In the genomic region with DNA sequence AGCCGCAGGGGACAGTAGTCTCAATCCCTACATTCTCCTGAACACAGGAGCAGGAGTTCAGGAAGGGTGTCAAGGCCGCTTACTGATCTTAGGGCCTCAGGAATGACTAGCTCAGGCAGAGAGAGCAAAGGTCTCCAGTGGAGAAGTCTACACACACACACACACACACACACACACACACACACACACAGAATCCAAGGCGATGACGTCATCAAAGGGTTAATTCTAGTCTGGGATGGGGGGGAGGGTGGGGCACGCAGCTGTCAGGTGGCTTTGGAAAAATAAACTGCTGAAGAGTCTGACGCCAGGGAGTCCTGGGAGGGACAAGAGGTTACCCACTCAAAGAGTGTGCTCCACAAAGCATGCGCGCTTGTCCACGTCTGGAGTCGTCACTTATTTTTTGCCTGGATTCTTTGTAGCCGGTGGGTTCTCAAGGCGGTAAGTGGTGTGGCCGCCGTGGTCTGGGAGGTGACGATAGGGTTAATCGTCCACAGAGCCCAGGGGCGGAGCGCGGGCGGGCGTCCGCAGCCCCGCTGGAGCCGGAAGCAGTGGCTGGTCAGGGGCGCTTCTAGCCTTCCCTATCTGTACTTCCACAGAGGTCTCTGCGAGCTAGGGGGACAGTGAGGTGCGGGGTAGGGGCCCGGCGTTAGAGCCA, we compare ENCODE assay signal across 8 mouse cellular contexts. TPM values are rescaled to one million over a fixed set of nuclear protein-coding genes. Genes with fewer than 3 reads are reported as not detected.
DNase-seq lines count a peak whose midpoint lies in the region; ATAC-seq and TF ChIP-seq lines count a peak whose summit lies in the region.

A gene (plus strand): TSS at position 304 of the 655 bp plus-strand sequence.

- TF ChIP-seq POLR2A in MEL (IDR thresholded peaks at IDR 0.05; ENCODE audit: control insufficient read depth in 1 of 2, insufficient read depth in 1 of 2, low read depth in 1 of 2, low read length in 2 of 2, poor library complexity in 1 of 2), result peak; percentile 22 to 68; a peak in 2 of 4 replicates

- no peaks in the 10 kb centered on the region for H3K27me3 ChIP-seq in MEL (ENCODE audit: control insufficient read depth in 1 of 2, insufficient read depth in 2 of 2, low read length in 2 of 2)
- no peaks in the 10 kb centered on the region for H3K27me3 ChIP-seq in forebrain, embryonic 12.5 days

- no peaks in the 10 kb centered on the region for H3K9me3 ChIP-seq in MEL (replicated peaks; ENCODE audit: insufficient read depth, low read length)
- H3K9me3 ChIP-seq in forebrain, embryonic 12.5 days, result no peaks in the 10 kb centered on the region

- intact Hi-C loops in heart, postnatal 25 days (cut with DNase I), result loop anchor here (2.0 kb wide), 1 partner anchor 38 kb away; no protein-coding TSS in a partner anchor

- peaks cover 0 to 36% of the 10 kb centered on the region in 2 experiments; a peak in 3 of 4 replicates for H3K4me1 ChIP-seq in MEL (ENCODE audit: control insufficient read depth in 1 of 2, insufficient read depth in 2 of 2, low read length in 2 of 2)
- peaks cover 60% of the 10 kb centered on the region for H3K4me1 ChIP-seq in forebrain, embryonic 12.5 days

- H3K4me2 ChIP-seq in forebrain, embryonic 12.5 days, result peak within 1 kb of the TSS; percentile 97

- H3K79me2 ChIP-seq in MEL (ENCODE audit: control insufficient read depth, insufficient read depth, low read length, poor library complexity), result peaks cover 15% of the 10 kb centered on the region

- peak; percentile 51 for ATAC-seq in forebrain, embryonic 12.5 days (ENCODE audit: low FRiP score)
- ATAC-seq in megakaryocyte, adult 5-6 weeks (ENCODE audit: poor library complexity, severe bottlenecking), result peak; percentile 60

- 4% methylated on average over 29 of the region's 29 CpGs for WGBS in forebrain, embryonic 12.5 days

- TF ChIP-seq EP300 in MEL (IDR thresholded peaks at IDR 0.05; ENCODE audit: low read depth in 1 of 2, low read length in 2 of 2), result no peak

- peaks cover 4 to 14% of the 10 kb centered on the region in 2 experiments for H3K36me3 ChIP-seq in MEL (ENCODE audit: control insufficient read depth in 1 of 2, insufficient read depth in 2 of 2, low read length in 2 of 2)
- peaks cover 25% of the 10 kb centered on the region for H3K36me3 ChIP-seq in forebrain, embryonic 12.5 days (replicated peaks)

- peak within 1 kb of the TSS; percentile 78 to 95 for H3K4me3 ChIP-seq in MEL (ENCODE audit: control insufficient read depth in 1 of 2, insufficient read depth in 1 of 2, low read depth in 2 of 2, low read length in 2 of 2)
- peak within 1 kb of the TSS; percentile 54 for H3K4me3 ChIP-seq in forebrain, embryonic 12.5 days (replicated peaks)

- DNase-seq in MEL (ENCODE audit: low read depth, low spot score), result peak; percentile 67
- DNase-seq in brain, adult 2 months (ENCODE audit: low read depth, low spot score), result peak; percentile 47
- DNase-seq in heart, postnatal 25 days (ENCODE audit: low spot score), result peak; percentile 63
- DNase-seq in layer of hippocampus, adult 9-11 months, result peak; percentile 54
- DNase-seq in right cerebral cortex, postnatal 4 days, result peak; percentile 55
- DNase-seq in frontal cortex, postnatal 25 days (ENCODE audit: low spot score in 2 of 2), result no peak

- H3K27ac ChIP-seq in MEL (ENCODE audit: control insufficient read depth, low read depth, low read length), result peak within 1 kb of the TSS; percentile 78
- peak within 1 kb of the TSS; percentile 85 for H3K27ac ChIP-seq in forebrain, embryonic 12.5 days

- TF ChIP-seq CTCF in MEL (IDR thresholded peaks at IDR 0.05 in 2 of 3, conservative IDR thresholded peaks at IDR 0.05 in 1 of 3; ENCODE audit: control insufficient read depth in 1 of 3, insufficient read depth in 1 of 3, low read depth in 2 of 3, low read length in 3 of 3, poor library complexity in 1 of 3, severe bottlenecking in 1 of 3), result no peak

- no peak for TF ChIP-seq RAD21 in MEL (IDR thresholded peaks at IDR 0.05; ENCODE audit: low read depth, low read length)

- H3K9ac ChIP-seq in MEL (ENCODE audit: control insufficient read depth, low read depth, low read length, poor library complexity, severe bottlenecking), result peak within 1 kb of the TSS; percentile 81
- peak within 1 kb of the TSS; percentile 71 for H3K9ac ChIP-seq in forebrain, embryonic 12.5 days

TF ChIP-seq in MEL, 35 proteins besides CTCF, POLR2A, EP300 and RAD21:
- no peak for TF ChIP-seq KAT2A (conservative IDR thresholded peaks at IDR 0.05; ENCODE audit: low read depth, low read length)
- TF ChIP-seq CHD2 (IDR thresholded peaks at IDR 0.05; ENCODE audit: low read length), result no peak
- TF ChIP-seq POLR2AphosphoS5 (IDR thresholded peaks at IDR 0.05; ENCODE audit: borderline replicate concordance, low read depth, low read length), result no peak
- TF ChIP-seq MAX (IDR thresholded peaks at IDR 0.05; ENCODE audit: low read length), result no peak
- TF ChIP-seq USF1 (IDR thresholded peaks at IDR 0.05; ENCODE audit: low read depth, low read length), result no peak
- peak; percentile 74 for TF ChIP-seq SIN3A (IDR thresholded peaks at IDR 0.05; ENCODE audit: low read length)
- peak; percentile 71 for TF ChIP-seq ELF1 (IDR thresholded peaks at IDR 0.05; ENCODE audit: low read depth, low read length)
- no peak for TF ChIP-seq ZNF384 (IDR thresholded peaks at IDR 0.05; ENCODE audit: low read depth, low read length)
- TF ChIP-seq NELFE (IDR thresholded peaks at IDR 0.05; ENCODE audit: low read depth, low read length), result peak; percentile 41
- no peak for TF ChIP-seq GABPA (IDR thresholded peaks at IDR 0.05; ENCODE audit: low read depth, low read length)
- no peak for TF ChIP-seq BHLHE40 (IDR thresholded peaks at IDR 0.05; ENCODE audit: borderline replicate concordance, low read depth, low read length)
- no peak for TF ChIP-seq CHD1 (IDR thresholded peaks at IDR 0.05; ENCODE audit: low read depth, low read length)
- no peak for TF ChIP-seq HCFC1 (IDR thresholded peaks at IDR 0.05; ENCODE audit: low read depth, low read length)
- no peak; the same call in none of the 2 replicates for TF ChIP-seq ZMIZ1 (IDR thresholded peaks at IDR 0.05; ENCODE audit: low read depth, low read length)
- no peak for TF ChIP-seq NRF1 (IDR thresholded peaks at IDR 0.05; ENCODE audit: insufficient read depth, low read depth, low read length, poor library complexity, severe bottlenecking)
- no peak for TF ChIP-seq RCOR1 (IDR thresholded peaks at IDR 0.05; ENCODE audit: low read depth, low read length)
- peak; percentile 26; the same call in 1 of the 2 replicates for TF ChIP-seq MXI1 (IDR thresholded peaks at IDR 0.05; ENCODE audit: low read depth, low read length)
- TF ChIP-seq TBP (IDR thresholded peaks at IDR 0.05; ENCODE audit: low read depth, low read length), result no peak
- no peak for TF ChIP-seq GATA1 (IDR thresholded peaks at IDR 0.05; ENCODE audit: low read depth, low read length)
- TF ChIP-seq ZC3H11A (IDR thresholded peaks at IDR 0.05; ENCODE audit: low read depth, low read length), result no peak
- TF ChIP-seq ZKSCAN1 (IDR thresholded peaks at IDR 0.05; ENCODE audit: low read depth, low read length), result no peak
- peak; percentile 32; the same call in 1 of the 2 replicates for TF ChIP-seq ETS1 (IDR thresholded peaks at IDR 0.05; ENCODE audit: low read depth, low read length)
- no peak for TF ChIP-seq UBTF (IDR thresholded peaks at IDR 0.05; ENCODE audit: borderline replicate concordance, insufficient read depth, low read depth, low read length)
- peak; percentile 33; the same call in 1 of the 2 replicates for TF ChIP-seq TAL1 (IDR thresholded peaks at IDR 0.05; ENCODE audit: low read length)
- TF ChIP-seq E2F4 (IDR thresholded peaks at IDR 0.05; ENCODE audit: borderline replicate concordance, low read depth, low read length), result no peak
- TF ChIP-seq POLR2AphosphoS2 (IDR thresholded peaks at IDR 0.05; ENCODE audit: low read length), result no peak
- no peak for TF ChIP-seq USF2 (IDR thresholded peaks at IDR 0.05; ENCODE audit: borderline replicate concordance in 1 of 2, insufficient read depth in 1 of 2, low read depth in 1 of 2, low read length in 2 of 2)
- no peak for TF ChIP-seq JUND (IDR thresholded peaks at IDR 0.05; ENCODE audit: low read depth, low read length)
- TF ChIP-seq MYC (IDR thresholded peaks at IDR 0.05; ENCODE audit: low read depth, low read length), result no peak

RNA-seq across cellular contexts. Expression of the gene that starts here (rescaled TPM):
- total RNA-seq in MEL (2012; rRNA removed), result 5.2 and 7.3 TPM in 2 replicates
- 1 to 10 TPM in 1 of 2 experiments, not detected in 1; 7.7 TPM for polyA plus RNA-seq in MEL (2012; ENCODE audit: insufficient read depth in 1 of 2, insufficient read length in 2 of 2, low read depth in 1 of 2, low replicate concordance in 2 of 2, missing spikeins in 1 of 2)
- polyA plus RNA-seq in forebrain, embryonic 12.5 days (2016; fragmentation: Nextera tagmentation; extraction: Ambion mirVana), result 4.5 and 7.7 TPM in 2 replicates
- total RNA-seq in heart, postnatal 25 days (2021), result 1 to 10 TPM; 2.9 to 3.3 TPM
- total RNA-seq in megakaryocyte, adult 5-6 weeks (2015), result 5.1 and 8.0 TPM in 2 replicates
- 10.3 and 14.0 TPM in 2 replicates for total RNA-seq in megakaryocyte, adult 5-6 weeks (2017)

Comparison
In these comparisons a context has a peak if more than half of its experiments do, and no peak if none do; other contexts are left out.
1. DNase-seq: peak in MEL (single experiment), brain, adult 2 months (single experiment), heart, postnatal 25 days (single experiment), layer of hippocampus, adult 9-11 months (single experiment) and right cerebral cortex, postnatal 4 days (single experiment); none in frontal cortex, postnatal 25 days (0 of 2).